Mouse (Mus musculus) embryo, embryonic 9.5 days (tissue): ENCODE measurements around the gene Pde3a.

Experiments used
- DNase-seq: peaks from one replicate; pipeline ENCODE4 v3.0.0-alpha.2; 2017; ENCODE audit errors: extremely low spot score

Pde3a gene

GRCm38 (mm10) chr6:141495634-141496418 is 246.8 kb downstream of the Pde3a start:
- peak; percentile 34 for DNase-seq

GRCm38 (mm10) chr6:141499511-141499910 is 250.4 kb downstream of the Pde3a start:
- no peak for DNase-seq

GRCm38 (mm10) chr6:141501171-141501570 is 252.1 kb downstream of the Pde3a start:
- DNase-seq: no peak

- DNase-seq: no peak
Measured at GRCm38 (mm10) chr6:141522541-141522940, 273.5 kb downstream of the Pde3a start.

GRCm38 (mm10) chr6:141523747-141524640 is 274.9 kb downstream of the Pde3a start, which contains the start of gene Slco1c1:
TSS of gene Slco1c1 (plus strand) at chr6:141524368.
- no peak for DNase-seq

- DNase-seq: no peak
Measured at GRCm38 (mm10) chr6:141525787-141526186, 276.7 kb downstream of the Pde3a start.

- DNase-seq: no peak
Measured at GRCm38 (mm10) chr6:141530865-141531264, 281.8 kb downstream of the Pde3a start.

GRCm38 (mm10) chr6:141537298-141537697 is 288.2 kb downstream of the Pde3a start:
- no peak for DNase-seq

GRCm38 (mm10) chr6:141541136-141541535 is 292.1 kb downstream of the Pde3a start:
- DNase-seq: no peak

GRCm38 (mm10) chr6:141543344-141543743 is 294.3 kb downstream of the Pde3a start:
- no peak for DNase-seq
